In the genomic region with DNA sequence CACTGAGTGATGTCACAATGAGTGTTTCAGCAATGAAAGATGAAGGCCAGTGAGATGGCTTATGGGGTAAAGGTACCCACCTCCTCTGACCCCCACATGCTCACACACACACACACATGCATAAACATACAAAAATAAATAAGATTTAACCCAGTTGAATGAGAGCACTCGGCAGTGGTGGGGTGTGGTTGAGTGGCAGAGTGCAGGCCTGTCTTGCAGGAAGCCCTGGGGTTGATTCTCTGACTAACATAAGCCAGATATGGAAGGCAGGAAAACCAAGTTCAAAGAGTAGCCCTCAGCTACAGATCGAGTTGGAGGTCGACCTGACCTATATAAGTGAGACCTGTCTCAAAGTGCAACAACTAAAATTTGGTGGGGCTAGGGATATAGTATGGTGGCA, we compare ENCODE assay signal across 26 mouse cellular contexts.
"Had no signal": no experiment of that assay in that cellular context is flagged by ENCODE, and none has a peak within 500 bp of the region (broad histone marks: within the 10 kb centered on the region; RNA-seq: fewer than 3 reads in every experiment).

No protein-coding gene starts in this region.

- DNase-seq: gastrocnemius, adult 2 months; gastrocnemius, postnatal 10 days; gastrocnemius, postnatal 25 days; heart, adult 18-20 months; heart, postnatal 14 days; heart, postnatal 4 days; kidney, adult 18-20 months; kidney, adult 8-10 months; kidney, postnatal 10 days; kidney, postnatal 25 days; kidney, postnatal 4 days; left cerebral cortex, postnatal 4 days had no signal

- H3K27me3 ChIP-seq: heart, embryonic 13.5 days; heart, embryonic 15.5 days; hindbrain, embryonic 12.5 days; intestine, embryonic 15.5 days; limb, embryonic 13.5 days; limb, embryonic 15.5 days had no signal

- H3K4me3 ChIP-seq: gastrocnemius, adult 2 months; heart, embryonic 10.5 days; heart, embryonic 13.5 days; heart, embryonic 15.5 days; hindbrain, embryonic 10.5 days; hindbrain, embryonic 12.5 days; intestine, embryonic 15.5 days; layer of hippocampus, adult 2 months; left cerebral cortex, adult 2 months; limb, embryonic 13.5 days; limb, embryonic 15.5 days had no signal

- H3K9ac ChIP-seq: heart, embryonic 13.5 days; heart, embryonic 15.5 days; hindbrain, embryonic 12.5 days; hindbrain, embryonic 14.5 days; intestine, embryonic 15.5 days; limb, embryonic 13.5 days; limb, embryonic 15.5 days had no signal

- ATAC-seq: hindbrain, embryonic 16.5 days; inflammation-experienced regulatory T-cells, adult 6 months; intestine, embryonic 15.5 days; intestine, postnatal 0 days had no signal

- H3K4me2 ChIP-seq: heart, embryonic 13.5 days; heart, embryonic 15.5 days; hindbrain, embryonic 12.5 days; hindbrain, embryonic 14.5 days; intestine, embryonic 15.5 days; limb, embryonic 13.5 days; limb, embryonic 15.5 days had no signal

- H3K36me3 ChIP-seq: heart, embryonic 10.5 days; heart, embryonic 13.5 days; heart, embryonic 15.5 days; hindbrain, embryonic 10.5 days; hindbrain, embryonic 12.5 days; intestine, embryonic 15.5 days; limb, embryonic 13.5 days; limb, embryonic 15.5 days had no signal

- H3K9me3 ChIP-seq: heart, embryonic 10.5 days; heart, embryonic 13.5 days; heart, embryonic 15.5 days; hindbrain, embryonic 10.5 days; hindbrain, embryonic 12.5 days; intestine, embryonic 15.5 days; limb, embryonic 13.5 days; limb, embryonic 15.5 days had no signal

- H3K27ac ChIP-seq: gastrocnemius, adult 2 months; heart, embryonic 10.5 days; heart, embryonic 13.5 days; heart, embryonic 15.5 days; hindbrain, embryonic 10.5 days; hindbrain, embryonic 12.5 days; hindbrain, embryonic 14.5 days; intestine, embryonic 15.5 days; layer of hippocampus, adult 2 months; left cerebral cortex, adult 2 months; limb, embryonic 13.5 days; limb, embryonic 15.5 days had no signal
